Mouse (Mus musculus) lung, embryonic 16.5 days (tissue): ENCODE data around the gene Tor4a. TPM values are rescaled to one million over a fixed set of nuclear protein-coding genes. Genes with fewer than 3 reads are reported as not detected.

Source experiments
- ATAC-seq: fragments of 200-750 bp; cut with Nextera tagmentation; 2 replicates; pipeline ENCODE4 v1.8.0; 2017; ENCODE audit warnings: low read depth, mild to moderate bottlenecking, moderate library complexity
- H3K27ac ChIP-seq: fragments of 300-500 bp; sonication (generic); 2 replicates; pipeline ENCODE4 v1.5.1; 2014; ENCODE audit warnings: mild to moderate bottlenecking, control low read depth, low read length
- H3K27me3 ChIP-seq: fragments of 300-500 bp; sonication (generic); 2 replicates; pipeline ENCODE4 v1.6.1; 2014; ENCODE audit warnings: low read depth, low read length, mixed read lengths; ENCODE audit not compliant: control insufficient read depth, insufficient read depth
- H3K36me3 ChIP-seq: fragments of 300-500 bp; sonication (generic); 2 replicates; pipeline ENCODE4 v1.6.1; 2014; ENCODE audit warnings: low read length; ENCODE audit not compliant: control insufficient read depth, insufficient read depth
- H3K4me1 ChIP-seq: fragments of 300-500 bp; sonication (generic); replicated peaks from 2 replicates; pipeline ENCODE4 v1.6.1; 2014; ENCODE audit warnings: low read length, mixed read lengths; ENCODE audit not compliant: control insufficient read depth, insufficient read depth
- H3K4me2 ChIP-seq: fragments of 300-500 bp; sonication (generic); 2 replicates; pipeline ENCODE4 v1.6.1; 2014; ENCODE audit warnings: low read depth, low read length, control low read depth
- H3K4me3 ChIP-seq: fragments of 300-500 bp; sonication (generic); 2 replicates; pipeline ENCODE4 v1.5.1; 2014; ENCODE audit warnings: mild to moderate bottlenecking, low read length, control low read depth
- H3K9ac ChIP-seq: fragments of 300-500 bp; sonication (generic); 2 replicates; pipeline ENCODE4 v1.6.1; 2014; ENCODE audit warnings: low read length, control low read depth
- H3K9me3 ChIP-seq: fragments of 300-500 bp; sonication (generic); 2 replicates; pipeline ENCODE4 v1.6.1; 2016; ENCODE audit warnings: low read length; ENCODE audit not compliant: control insufficient read depth
- WGBS: fragments of 180-500 bp; shearing (Covaris S2); extraction: QIAGEN DNeasy Blood & Tissue Kit; methylation state at CpG from one replicate; pipeline ENCODE4 v1.1.7; 2014; 5-methylcytosine and 5-hydroxymethylcytosine counted together
- polyA plus RNA-seq: library from polyadenylated mRNA; unstranded; fragments of >200 nt; fragmentation: Nextera tagmentation; extraction: Ambion mirVana; gene quantifications from 2 replicates; pipeline ENCODE4 v1.2.1, GENCODE M21; 2015

The Tor4a gene
- polyA plus RNA-seq, 1 experiment from 2014 or later = 10.0 TPM

DNA sequence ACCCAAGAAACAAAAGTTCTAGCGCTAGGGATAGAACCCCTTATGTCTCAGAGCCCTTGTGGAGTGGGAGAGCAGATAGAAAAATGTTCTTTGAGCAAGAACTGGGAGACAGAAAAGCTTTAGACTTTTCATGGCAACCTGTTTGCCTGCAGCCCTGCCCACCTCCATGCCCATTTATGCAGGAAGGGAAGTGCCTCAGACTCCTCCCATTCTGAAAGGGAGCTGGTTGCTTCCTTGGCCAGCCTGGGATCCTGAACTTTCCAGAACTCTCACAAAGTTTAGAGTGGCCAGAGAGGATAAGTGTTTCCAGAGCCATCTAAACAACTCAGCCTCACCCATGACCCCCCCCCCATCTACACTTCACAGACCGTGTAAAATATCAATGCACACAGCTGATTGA is 505 bp upstream of the Tor4a start:
- Histone ChIP-seq H3K4me2 (peak overlapping the region; percentile 65), H3K9me3 (no peaks in the 10 kb centered on the region), H3K4me1 (peaks cover 22% of the 10 kb centered on the region), H3K36me3 (peaks cover 19% of the 10 kb centered on the region), H3K27me3 (peaks cover 4% of the 10 kb centered on the region; the same call in 1 of the 2 replicates), H3K27ac (peak overlapping the region; percentile 87), H3K9ac (no peak overlapping the region), H3K4me3 (no peak overlapping the region; the same call in 1 of the 2 replicates)
- no peak for ATAC-seq
- 18% methylated on average over 2 of the region's 2 CpGs for WGBS

DNA sequence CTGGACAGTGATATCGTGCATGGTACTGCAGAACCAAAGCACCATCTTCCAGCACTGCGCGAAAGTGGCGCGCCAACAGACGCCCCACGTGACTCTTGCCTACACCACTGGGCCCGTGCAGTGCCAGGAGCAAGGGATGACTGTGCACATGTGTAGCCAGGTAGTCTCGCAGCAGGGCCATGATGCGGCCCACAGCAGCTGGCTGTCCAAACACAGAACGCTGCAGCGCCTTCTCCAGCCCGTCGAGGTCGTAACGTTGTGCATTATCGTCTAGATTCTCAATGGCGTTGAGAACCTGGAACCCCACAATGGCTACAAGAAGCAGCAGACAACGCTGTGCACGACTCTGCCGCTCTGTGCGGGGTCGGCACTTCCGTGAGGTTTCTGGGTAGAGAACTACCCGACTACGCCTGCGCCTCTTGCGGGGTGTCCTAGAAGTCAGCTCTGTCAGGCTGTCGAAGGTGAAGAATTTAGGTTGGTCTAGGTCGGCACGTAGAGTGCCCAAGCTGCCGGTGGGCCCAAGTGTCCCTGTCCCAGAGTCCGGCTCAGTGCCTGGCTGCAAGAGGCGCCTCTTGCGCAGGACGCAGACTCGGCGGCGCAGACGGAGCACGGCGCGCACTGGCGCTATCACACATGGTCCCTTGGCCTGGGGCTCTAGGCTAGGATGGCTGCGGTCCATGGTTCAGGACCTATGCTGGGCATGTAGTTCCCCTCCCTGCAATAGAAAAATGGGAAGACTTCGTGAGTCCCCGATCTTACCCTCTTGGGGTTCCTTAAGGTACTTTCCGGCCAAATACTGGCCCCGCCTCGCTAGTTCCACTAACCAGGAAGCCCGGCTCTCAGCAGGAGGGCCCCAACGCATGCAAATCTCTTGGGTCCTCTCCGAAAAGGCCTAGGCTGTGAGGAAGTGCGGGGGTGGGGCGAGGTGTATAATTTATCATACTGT is 1.2 kb downstream of the Tor4a start:
- WGBS = 15% methylated on average over 55 of the region's 55 CpGs
- Histone ChIP-seq H3K27ac (peak overlapping the region; percentile 87), H3K9ac (peak overlapping the region; percentile 64), H3K4me3 (peak overlapping the region; percentile 47), H3K4me1 (peaks cover 22% of the 10 kb centered on the region), H3K4me2 (peak overlapping the region; percentile 65), H3K27me3 (peaks cover 4% of the 10 kb centered on the region; the same call in 1 of the 2 replicates), H3K36me3 (peaks cover 11% of the 10 kb centered on the region), H3K9me3 (no peaks in the 10 kb centered on the region)
- ATAC-seq = peak; percentile 41

DNA sequence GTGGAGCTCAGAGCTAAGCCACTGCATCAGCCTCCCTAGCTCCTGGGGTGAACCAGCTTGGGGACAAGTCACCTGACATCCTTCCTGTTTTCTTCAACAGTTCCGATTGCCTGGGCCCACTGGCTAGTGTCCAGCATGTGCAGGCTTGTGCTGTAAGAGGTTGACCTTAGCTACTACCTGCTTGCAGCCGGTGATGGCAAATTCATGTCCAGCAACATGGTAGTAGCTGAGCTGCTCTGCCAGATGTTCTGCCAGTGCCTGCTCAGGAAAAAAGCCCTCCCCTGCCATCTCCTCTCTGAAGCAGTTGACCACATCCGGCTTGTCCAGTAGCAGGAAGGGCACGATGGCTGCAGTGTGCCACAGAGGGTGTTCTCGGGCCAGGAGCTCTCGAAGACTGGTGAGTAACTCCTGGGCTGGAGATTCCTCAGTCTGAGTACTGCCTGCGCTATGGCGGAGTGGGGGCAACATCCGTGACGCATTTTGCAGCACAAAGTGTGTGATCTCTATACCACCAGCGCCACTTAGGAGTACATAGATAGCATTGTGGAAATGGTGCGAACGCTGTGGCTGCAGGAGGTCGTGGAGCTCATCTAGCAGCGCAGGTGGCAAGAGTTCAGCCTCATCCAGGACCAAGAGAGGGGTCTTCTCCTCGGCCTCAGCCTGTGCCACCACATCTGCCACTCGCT is 2.1 kb downstream of the Tor4a start:
- H3K4me3 ChIP-seq = peak overlapping the region; percentile 47
- H3K27ac ChIP-seq = peak overlapping the region; percentile 87; the same call in 1 of the 2 replicates
- no peak for ATAC-seq
- peak overlapping the region; percentile 65 for H3K4me2 ChIP-seq
- peaks cover 22% of the 10 kb centered on the region for H3K4me1 ChIP-seq
- peaks cover 4% of the 10 kb centered on the region for H3K36me3 ChIP-seq
- WGBS = 76% methylated on average over 17 of the region's 17 CpGs
- H3K27me3 ChIP-seq = peaks cover 4% of the 10 kb centered on the region; the same call in 1 of the 2 replicates
- no peaks in the 10 kb centered on the region for H3K9me3 ChIP-seq
- H3K9ac ChIP-seq = peak overlapping the region; percentile 10; the same call in 1 of the 2 replicates

DNA sequence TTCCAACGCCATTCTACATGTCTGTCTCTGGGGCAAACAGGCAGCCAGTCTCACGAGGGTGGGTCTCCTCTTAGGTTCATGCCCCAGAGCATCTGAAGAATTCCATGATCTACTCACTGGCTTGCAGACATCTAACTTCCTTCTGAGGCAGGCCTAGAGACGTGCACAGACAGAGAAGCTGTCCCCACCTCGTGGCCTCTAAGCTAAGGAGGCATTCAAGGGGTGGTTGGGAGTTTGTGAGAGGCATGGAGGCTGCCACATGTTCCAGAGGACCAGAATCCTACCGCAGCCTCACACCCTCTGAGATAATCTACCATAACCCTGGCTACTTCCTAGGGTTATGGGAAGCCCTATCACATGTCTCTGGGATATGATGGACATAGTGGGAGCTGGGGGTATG is 2.7 kb downstream of the Tor4a start:
- H3K36me3 ChIP-seq = peaks cover 3% of the 10 kb centered on the region; the same call in 1 of the 2 replicates
- H3K4me3 ChIP-seq = no peak overlapping the region
- no peak for ATAC-seq
- peaks cover 22% of the 10 kb centered on the region for H3K4me1 ChIP-seq
- no peak overlapping the region for H3K9ac ChIP-seq
- H3K9me3 ChIP-seq = no peaks in the 10 kb centered on the region
- peak overlapping the region; percentile 50; the same call in 1 of the 2 replicates for H3K27ac ChIP-seq
- WGBS = 75% methylated on average over 5 of the region's 5 CpGs
- H3K4me2 ChIP-seq = no peak overlapping the region
- H3K27me3 ChIP-seq = peaks cover 4% of the 10 kb centered on the region; the same call in 1 of the 2 replicates

DNA sequence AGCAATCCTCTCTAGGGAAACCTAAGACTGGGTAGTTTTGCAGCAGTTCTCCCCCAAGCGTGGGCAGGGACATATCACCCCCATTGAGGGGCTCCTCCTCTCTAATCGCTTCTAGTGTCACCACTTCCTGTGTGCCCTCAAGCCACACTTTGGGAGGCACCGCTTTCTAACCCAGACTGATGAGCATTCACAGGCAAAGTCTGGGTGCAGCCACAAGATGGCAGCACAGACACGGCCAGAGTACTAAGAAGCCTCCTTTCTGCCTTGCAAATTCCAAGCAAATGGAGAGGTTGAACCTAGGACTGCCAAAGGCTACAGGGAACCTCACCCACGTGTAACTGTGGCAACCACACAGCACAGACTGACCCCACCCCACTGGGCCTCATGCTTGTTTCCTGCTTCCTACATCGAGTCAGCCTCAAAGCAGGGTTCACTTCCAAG is 3.3 kb downstream of the Tor4a start:
- 0 out of 2 replicates have a peak overlapping the region, but pooled peaks have one; percentile 39 for H3K9ac ChIP-seq
- H3K27ac ChIP-seq = peak overlapping the region; percentile 50
- no peaks in the 10 kb centered on the region for H3K9me3 ChIP-seq
- ATAC-seq = peak; percentile 71
- peaks cover 22% of the 10 kb centered on the region for H3K4me1 ChIP-seq
- 0 out of 2 replicates have a peak overlapping the region, but pooled peaks have one; percentile 30 for H3K4me2 ChIP-seq
- H3K36me3 ChIP-seq = peaks cover under 1% of the 10 kb centered on the region; the same call in 1 of the 2 replicates
- no peak overlapping the region for H3K4me3 ChIP-seq
- WGBS = 2% methylated on average over 6 of the region's 6 CpGs
- peaks cover 4% of the 10 kb centered on the region; the same call in 1 of the 2 replicates for H3K27me3 ChIP-seq

DNA sequence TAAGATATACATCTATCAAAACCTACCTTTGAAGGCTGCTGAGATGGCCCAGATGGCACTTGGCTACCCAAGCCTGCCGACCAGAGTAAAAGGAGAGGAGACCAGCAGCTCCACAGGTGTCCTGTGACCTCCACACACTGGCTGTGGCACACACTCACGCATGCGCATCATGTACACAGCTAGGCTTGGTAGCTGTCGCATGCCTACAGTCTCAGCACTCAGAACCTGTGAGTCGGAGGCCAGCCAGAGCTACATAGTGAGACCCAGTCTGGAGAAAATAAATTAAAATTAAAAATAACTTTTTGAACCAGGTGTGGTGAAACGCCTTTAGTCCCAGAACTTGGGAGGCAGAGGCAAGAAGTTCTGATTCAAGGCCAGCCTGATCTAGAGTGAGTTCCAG is 8.8 kb downstream of the Tor4a start:
- peaks cover 7% of the 10 kb centered on the region; the same call in 1 of the 2 replicates for H3K4me1 ChIP-seq
- H3K4me2 ChIP-seq = no peak overlapping the region
- WGBS = 79% methylated on average over 6 of the region's 6 CpGs
- H3K27me3 ChIP-seq = peaks cover 7% of the 10 kb centered on the region
- ATAC-seq = no peak
- H3K9me3 ChIP-seq = no peaks in the 10 kb centered on the region
- no peak overlapping the region for H3K4me3 ChIP-seq
- no peak overlapping the region for H3K27ac ChIP-seq
- no peak overlapping the region for H3K9ac ChIP-seq
- H3K36me3 ChIP-seq = no peaks in the 10 kb centered on the region

DNA sequence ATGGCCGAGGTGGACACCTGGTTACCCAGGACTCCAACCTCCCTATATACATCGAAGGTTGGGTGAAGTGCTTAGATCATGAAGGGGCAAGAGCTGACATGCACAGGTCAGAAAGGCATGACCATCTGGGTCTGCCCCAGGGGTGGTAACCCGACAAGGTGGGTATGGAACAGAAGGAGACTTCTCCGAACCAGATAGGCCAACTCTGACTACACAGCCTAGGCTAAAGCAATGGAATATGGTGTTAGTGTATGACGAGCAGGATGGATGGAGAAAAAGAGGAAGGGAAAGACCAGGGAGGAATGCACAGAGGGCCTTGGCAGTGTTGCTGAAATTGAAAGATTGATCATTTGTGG is 10.1 kb downstream of the Tor4a start:
- Histone ChIP-seq H3K9ac (no peak overlapping the region; the same call in 1 of the 2 replicates), H3K36me3 (no peaks in the 10 kb centered on the region), H3K4me2 (peak overlapping the region; percentile 94), H3K4me3 (peak overlapping the region; percentile 57), H3K27ac (no peak overlapping the region), H3K9me3 (no peaks in the 10 kb centered on the region), H3K4me1 (peaks cover 7% of the 10 kb centered on the region; the same call in 1 of the 2 replicates), H3K27me3 (peaks cover 13% of the 10 kb centered on the region)
- no peak; the same call in 1 of the 2 replicates for ATAC-seq
- 32% methylated on average over 5 of the region's 5 CpGs for WGBS

DNA sequence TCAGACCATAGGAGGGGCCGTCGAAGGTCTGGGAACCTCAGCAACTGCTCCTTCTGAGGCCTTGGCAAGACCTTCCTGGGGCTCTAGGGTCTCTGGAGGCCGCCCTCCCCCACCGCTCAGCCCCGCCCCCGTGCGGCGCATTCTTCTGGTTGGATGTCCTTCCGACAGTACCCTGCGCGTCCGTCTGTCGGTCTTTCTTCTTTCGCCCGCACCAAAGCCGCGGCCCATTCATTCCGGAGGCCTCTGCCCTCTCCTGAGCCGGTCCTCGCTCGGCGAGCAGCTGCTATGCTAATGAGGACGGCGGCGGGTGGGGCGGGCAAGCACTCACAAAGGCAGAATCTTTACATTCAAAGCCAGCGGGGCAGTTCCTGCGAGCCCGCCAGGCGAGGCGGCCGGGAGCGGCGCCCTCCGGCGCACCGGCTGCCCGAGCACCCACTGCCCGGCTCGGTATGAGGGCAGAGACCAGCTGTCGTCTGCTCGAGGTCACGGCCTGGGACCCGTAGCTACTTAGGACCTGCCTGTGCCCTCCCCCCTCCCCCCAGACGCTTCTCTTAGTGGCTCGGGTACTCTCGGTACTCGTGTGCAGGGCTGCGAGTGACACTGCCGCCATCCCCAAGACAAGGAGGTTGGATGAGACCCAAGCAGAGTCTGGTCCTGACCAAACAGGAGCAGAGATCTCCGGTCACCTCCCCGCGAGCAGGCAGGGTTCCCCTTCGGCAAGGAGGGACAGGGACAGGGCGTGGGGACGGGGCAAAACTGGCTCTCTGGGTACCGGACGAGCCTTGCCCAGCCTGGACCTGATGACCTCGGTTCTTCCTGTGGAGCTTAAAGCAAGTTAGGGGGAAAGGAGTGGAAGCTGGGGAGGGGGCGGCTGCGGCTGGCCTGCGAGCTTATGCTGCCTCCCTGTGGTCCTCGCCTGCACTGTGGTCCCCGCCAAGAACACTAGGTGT is 10.8 kb downstream of the Tor4a start:
- H3K9ac ChIP-seq = peak overlapping the region; percentile 75
- peak overlapping the region; percentile 82 for H3K27ac ChIP-seq
- under 1% methylated on average over 64 of the region's 64 CpGs for WGBS
- peak overlapping the region; percentile 94 for H3K4me2 ChIP-seq
- peaks cover 19% of the 10 kb centered on the region for H3K27me3 ChIP-seq
- H3K4me1 ChIP-seq = peaks cover 7% of the 10 kb centered on the region; the same call in 1 of the 2 replicates
- peak overlapping the region; percentile 57 for H3K4me3 ChIP-seq
- H3K9me3 ChIP-seq = no peaks in the 10 kb centered on the region
- peak; percentile 63 for ATAC-seq
- H3K36me3 ChIP-seq = no peaks in the 10 kb centered on the region
